Mouse (Mus musculus) monocyte, adult 5-6 weeks (primary cell): ENCODE results near the gene Dcdc2a. TPM values are rescaled to one million over a fixed set of nuclear protein-coding genes. Genes with fewer than 3 reads are reported as not detected.

Source experiments
- ATAC-seq: fragments of 153-309, 156-312 bp; replicated peaks from 2 replicates; pipeline ENCODE4 v1.8.0; 2017; ENCODE audit warnings: mild to moderate bottlenecking; ENCODE audit not compliant: low TSS enrichment, insufficient number of reproducible peaks, severe bottlenecking, poor library complexity, low FRiP score
- total RNA-seq: library from RNA; stranded (forward); fragments of 200-1000, 200-491, 200-594 nt; gene quantifications from 3 replicates; pipeline ENCODE4 v1.2.3, GENCODE M21; 2017

Dcdc2a gene
- total RNA-seq, 1 experiment from 2014 or later: not detected

DNA sequence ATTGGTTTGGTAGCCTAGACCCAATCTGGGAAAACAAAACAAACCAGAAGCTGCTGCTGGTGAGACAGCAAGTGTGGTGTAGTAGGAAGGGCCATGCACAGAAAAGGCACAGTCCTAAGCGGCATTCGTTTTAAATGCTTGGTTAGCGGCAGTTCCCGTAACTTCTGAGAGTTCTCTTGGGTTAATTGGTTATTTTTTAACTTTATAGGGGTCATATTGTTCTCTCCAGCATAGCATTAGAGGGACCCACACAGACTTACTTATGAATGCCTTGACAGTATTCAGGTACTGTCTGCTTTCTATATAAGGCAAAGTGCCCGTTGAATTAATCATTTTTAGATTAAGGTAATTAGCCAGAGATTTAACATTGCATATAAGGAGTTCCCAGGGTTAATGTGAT, 35.5 kb downstream of the Dcdc2a start:
- no peak for ATAC-seq

DNA sequence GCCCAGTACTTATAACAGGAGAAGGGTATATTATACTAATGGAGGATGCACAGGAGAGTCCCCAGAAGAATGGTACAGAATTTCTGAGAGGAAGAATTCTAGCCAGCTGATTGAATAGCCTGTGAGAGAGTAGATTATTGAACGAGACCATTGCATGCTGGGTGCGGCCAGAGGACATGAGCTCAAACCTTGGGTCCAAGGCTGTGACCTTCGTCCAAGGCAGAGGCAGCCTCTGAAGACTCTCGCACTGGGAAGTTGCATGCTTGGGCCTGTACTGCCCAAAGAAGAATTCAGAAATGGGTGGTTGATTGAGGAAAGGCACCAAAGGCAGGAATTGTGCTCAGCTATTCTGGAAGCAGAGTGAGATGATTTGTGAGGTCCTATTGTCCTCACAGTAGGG, 38.0 kb downstream of the Dcdc2a start:
- ATAC-seq: no peak

DNA sequence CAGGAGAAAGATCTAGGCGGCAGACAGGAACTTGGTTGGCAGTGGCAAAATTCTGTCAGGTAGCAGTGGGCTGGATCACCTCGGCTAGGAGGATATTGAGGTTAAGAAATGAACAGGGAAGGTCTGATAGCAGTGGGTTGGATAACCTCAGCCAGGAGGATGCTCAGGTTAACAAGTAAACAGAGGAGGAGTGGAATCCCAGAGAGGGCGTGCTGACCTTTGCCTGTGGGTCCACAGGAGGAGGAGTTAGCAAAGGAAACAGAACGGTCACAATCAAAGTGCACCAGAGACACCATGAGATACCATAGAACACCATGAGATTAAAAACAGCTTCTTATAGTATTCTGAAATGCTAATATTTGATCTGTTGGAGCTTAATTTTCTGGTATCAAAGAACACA, 38.6 kb downstream of the Dcdc2a start:
- no peak for ATAC-seq

DNA sequence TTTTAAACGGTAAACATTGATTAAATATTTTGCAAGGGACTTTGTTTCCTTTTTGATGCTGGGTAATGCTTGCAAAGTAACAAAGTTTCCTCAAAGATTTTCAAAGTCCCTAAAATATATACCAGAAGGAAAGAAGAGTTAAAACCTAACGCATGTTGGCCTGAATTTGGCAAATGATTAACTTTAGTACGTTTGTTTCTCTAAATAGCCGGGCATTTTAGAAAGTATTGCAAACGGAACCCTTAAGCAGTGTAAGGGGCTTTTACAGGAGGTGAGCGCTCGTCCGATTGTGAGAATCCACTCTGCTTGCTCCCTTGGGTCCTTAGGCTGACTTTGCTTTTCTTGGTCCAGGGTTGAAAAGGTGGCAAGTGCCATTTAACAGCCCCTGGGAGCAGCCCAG, 41.5 kb downstream of the Dcdc2a start:
- no peak for ATAC-seq

DNA sequence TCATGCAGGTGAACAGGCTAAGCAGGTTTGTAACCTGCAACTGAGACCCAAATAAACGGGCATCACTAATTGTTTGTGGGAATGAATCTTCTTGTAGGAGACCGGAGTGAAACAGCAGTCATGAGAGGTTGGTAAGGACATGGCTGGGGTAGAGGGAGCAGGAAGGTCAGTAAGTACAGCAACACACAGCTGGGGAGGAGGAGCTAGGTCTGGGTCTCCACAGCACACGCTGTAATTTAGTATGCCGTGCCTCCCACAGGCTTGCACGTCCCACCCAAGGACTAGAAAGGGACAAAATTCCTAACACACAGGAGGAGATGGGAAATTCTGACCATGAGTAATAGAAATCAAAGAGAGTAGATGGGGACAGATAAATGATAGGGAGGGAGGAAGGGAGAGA, 42.8 kb downstream of the Dcdc2a start:
- no peak for ATAC-seq

DNA sequence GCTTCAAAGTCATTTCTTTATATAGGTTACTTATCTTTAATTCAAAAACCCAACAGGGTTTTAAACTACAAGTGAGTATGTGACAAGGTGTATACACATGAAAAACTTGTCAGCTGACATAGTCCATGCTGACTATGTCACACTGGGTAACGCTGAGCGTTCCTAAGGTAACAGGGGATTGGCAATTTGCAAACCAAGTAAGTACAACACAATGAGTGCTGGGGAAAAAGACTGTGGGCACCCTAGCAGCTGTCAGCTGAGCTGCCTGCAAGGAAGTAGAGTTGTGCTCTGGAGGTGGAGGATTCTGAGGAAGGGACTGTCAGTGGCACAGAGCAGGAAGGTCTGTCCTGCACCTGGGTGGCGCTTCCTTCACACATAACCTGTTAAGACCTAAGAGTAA, 43.7 kb downstream of the Dcdc2a start:
- no peak for ATAC-seq

DNA sequence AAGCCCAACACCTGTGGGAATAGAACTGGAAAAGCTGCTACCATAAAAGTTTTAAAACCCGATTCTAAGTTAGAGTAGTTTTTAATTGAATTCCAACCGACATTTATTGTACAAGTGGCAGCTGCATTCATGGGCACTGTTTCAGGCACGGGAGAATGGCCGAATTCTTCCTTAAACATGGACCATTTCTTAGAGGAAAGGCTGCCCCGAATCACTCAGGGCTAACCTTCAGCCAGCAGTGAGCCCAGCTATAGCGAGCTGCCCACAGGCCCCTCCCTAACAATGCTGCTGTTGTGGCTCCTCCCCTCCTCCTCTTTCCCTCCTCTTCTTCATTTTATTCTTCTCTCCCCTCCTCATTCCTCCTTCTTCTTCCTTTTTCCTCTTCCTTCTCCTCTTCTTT, 44.8 kb downstream of the Dcdc2a start:
- no peak for ATAC-seq

DNA sequence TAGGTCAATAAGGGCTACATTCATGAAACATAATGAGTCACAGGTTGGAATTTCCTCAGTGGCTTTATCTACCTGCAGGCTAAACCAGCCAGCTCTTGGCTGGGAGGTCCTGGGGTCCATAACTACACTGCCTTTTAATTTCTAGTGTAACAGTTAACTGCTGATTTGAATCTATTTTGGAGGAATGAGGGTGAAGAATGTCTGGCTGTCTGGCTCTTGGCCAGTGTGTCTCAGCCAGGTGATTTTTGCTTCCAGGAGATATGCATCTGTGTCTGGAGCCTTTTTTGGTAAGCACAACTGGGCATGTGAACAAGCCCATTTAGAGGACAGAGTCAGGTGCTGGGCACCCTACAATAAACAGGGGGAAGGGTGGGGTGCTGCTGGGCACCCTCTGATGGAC, 49.9 kb downstream of the Dcdc2a start:
- no peak for ATAC-seq

DNA sequence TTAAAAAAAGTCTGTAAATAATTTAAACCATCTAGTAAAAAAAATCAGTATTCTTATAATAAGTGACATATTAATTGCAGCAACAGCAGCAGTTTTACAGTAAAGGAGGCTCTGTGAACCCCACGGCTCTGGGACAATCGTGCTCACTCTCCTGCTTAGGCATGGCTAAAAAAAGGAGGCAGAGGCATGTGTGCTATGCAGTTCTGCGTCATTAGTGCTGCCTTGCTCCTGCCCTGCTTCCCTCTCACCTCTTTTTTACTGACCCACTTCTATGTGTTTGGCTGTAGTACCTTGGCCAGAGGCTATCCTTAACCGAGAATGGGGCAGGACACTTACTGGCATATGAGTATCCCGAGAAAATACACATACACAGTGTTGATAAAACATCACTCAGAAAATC, 50.9 kb downstream of the Dcdc2a start:
- no peak for ATAC-seq

DNA sequence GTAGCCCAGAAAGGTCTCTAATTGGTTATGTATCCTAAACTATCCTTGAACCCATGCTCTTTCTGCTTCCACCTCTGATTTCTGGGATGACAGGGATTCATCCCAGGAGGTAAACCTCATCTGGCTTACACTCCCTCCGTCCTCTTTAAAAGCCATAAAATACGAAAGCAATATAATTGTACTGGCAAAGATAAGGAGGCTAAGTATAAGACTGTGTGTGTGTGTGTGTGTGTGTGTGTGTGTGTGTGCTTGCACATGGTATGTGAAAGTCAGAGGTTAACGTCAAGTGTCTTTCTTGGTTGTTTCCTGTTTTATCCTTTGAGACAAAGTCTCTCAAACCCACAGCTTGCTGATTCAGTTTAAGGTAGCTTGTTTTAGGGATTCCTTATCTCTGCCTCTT, 52.5 kb downstream of the Dcdc2a start:
- ATAC-seq: no peak

DNA sequence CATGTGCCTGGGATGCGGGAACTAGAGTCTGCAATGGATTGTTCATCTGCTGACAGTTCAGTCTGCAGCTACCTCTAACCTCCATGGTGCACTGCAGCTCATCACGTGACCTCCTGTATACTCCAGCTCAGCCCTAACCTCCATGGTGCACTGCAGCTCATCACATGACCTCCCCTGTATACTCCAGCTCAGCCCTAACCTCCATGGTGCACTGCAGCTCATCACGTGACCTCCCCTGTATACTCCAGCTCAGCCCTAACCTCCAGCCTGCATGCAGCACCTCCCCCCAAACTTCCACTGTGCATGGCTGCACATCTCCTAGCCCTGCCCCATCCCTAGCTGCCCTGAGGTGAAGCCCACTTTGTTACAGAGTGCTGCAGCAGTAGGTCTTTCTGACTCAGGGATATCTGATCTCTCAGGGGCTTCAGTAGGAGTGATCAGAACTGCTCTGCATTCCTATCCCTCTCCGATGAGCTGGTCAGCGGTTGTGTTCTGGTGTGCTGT, 54.8 kb downstream of the Dcdc2a start:
- ATAC-seq: no peak

DNA sequence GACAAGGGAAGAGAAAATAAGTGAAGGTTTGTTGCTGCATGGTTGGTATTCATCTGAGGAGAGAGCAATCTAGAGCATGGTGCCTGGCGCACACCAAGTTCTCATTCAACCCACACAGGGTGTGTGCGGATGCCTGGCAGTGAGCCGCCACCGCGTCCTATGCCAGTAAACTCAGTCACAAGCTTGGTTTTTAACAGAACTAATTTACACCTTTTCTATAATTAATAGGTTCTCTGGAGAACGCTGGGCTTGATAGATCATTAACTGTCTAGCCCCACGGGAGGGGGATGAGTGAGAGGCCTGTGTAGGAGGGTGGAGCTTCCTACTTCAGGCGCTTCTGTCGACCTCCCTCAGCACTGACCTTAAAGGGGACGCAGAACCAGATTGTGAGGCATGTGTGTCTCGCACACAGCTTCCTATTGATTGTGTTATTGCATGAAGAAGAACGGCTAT, 59.7 kb downstream of the Dcdc2a start:
- no peak for ATAC-seq

DNA sequence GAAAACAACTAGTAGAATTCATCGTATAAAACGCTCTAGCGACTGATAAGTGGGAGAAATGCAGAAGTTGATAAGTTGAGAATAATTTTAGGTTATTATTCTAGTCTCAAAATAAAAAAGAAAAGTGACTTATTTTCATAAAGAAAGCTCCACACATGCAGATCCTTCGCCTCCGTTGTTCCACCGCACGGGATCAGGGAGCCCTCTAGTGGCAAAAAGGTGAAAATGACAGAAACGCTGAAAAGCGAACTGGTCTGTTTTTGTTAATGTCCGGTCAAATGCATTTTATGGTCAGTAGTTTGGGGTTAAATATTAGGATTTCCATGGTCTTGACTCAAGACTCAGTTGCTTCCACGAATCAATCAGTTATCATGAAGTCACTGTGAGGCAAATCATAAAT, 60.2 kb downstream of the Dcdc2a start:
- ATAC-seq: no peak

DNA sequence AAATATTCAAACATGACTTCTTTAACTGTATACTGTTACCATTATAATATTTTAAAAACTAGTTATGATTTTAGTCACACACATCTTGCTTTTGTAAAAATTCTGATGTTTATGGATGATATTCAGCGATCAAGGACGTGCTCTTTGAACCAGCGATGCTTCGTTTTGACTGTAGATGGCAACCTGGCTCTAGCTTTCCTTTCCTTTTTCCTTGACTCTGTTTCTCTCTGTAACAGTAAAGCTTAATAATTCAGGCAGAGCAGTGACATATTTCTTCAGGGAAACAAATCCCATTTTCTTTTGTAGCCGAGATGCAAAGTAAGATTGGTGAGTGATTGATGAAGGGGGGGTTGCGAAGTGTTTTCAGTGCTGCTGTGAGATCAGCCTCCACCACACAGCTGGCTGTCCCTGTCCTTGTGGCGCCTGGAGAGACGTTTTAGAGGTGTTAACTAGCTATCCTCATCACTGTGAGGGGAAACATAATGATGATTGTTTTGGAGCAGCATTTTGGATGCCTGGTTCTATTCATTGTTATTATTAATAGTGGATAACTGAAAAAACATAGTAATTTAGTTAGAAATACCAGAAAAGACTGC, 67.0 kb downstream of the Dcdc2a start:
- ATAC-seq: no peak

DNA sequence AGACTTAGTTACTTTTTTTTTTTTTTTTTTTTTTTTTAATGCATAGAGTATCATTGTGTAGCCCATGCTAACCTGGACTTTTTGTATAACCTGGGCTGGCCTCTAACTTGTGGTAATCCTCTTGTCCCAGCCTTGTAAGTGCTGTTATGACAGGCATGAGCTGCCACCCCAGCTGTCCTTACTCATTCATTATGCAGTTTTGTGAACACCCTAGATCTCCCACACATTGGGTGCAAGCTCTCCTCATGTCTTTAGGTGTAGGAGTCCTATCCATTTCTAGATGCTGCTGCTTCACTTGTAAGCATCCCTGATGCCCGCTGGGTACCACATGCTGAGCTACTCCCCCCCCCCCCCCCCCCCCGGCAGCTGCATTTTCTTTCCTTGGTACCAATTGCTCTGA, 71.4 kb downstream of the Dcdc2a start:
- ATAC-seq: no peak

DNA sequence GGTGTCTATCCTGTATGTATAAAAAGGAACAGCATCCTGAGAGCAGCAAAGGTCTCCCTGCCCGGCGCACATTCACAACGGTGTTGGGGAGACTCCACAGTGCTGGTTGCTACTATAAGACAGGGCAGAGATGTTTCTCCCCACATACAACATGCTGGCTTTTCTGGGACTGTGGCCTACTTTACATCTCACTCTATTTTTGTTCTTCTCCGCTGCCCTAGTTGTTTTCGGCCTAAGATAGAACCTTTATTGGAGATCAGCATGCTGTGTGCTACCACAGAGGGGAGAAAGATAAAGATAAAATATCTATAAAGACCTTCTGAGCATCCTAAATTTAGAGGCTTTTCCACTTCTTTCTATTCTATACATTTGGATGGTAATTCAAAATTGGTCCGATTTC, 72.0 kb downstream of the Dcdc2a start:
- ATAC-seq: no peak

DNA sequence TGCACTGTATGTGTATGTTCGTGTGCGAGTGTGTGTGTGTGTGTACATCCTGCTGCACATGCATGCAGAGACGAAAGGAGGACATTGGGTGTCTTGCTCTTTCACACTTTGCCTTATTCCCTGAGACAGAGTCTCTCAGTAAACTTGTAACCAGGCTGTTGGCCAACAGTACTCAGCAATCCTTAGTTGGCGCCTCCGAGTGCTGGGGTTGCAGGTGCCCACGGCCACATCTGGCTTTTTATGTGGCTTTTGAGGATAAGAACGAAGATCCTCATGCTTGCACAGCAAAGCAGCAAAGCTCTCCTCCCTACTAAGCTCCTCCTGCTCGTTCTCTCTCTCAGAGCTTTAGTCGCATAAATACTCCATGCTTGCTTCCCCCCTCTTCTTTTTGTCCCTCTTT, 73.0 kb downstream of the Dcdc2a start:
- no peak for ATAC-seq

DNA sequence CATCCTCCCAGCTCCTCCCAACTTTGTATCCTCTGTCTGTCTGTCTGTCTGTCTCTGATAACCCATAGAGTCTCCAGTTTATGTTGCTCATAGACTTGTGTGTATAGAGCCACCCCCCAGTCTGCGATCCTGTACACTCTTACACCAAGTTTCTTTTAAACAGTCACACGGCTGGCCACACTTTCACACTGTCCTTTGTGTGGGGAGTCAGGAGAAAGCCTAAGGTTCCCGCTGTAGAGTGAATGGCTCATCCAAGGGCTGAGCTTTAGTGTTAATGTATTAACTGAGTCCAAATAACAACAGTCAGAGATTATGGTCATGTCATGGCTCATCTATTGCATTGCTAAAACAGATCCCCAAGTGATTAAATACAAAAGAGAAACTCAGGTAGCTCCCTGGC, 87.3 kb downstream of the Dcdc2a start:
- no peak for ATAC-seq

DNA sequence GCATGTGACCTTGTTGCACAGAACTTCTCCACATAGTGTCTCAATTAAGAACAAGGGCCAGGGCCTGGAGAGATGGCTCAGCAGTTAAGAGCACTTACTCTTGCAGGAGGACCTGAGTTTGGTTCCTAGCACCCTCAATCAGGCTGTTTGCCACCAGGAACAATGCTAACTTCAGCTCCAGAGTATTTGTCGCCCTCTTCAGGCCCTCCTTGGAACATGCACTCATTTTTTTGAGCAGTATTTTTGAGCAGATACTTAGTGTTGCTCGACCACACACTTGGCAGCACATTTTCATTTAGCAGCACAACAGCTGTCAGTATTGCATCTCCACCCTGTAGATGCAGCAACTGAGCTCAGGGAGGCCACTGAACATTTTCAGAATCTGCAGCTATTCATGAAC, 88.3 kb downstream of the Dcdc2a start:
- ATAC-seq: no peak

DNA sequence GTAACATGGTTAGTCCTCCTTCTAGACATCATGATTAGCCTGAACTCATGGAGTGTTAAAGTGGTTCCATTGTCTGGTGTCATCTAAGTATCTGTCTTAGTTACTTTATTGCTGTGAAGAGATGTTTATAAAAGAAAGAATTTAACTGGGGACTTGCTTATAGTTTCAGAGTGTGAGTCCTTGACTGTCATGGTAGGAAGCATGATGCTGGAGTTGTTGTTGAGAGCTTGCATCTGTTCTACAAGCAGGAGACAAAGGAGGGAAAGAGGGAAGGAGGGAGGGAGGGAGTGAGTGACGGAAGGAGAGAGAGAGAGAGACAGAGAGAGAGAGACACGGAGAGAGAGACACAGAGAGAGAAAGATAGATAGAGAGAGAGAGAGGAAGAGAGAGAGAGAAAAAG, 90.4 kb downstream of the Dcdc2a start:
- ATAC-seq: no peak

DNA sequence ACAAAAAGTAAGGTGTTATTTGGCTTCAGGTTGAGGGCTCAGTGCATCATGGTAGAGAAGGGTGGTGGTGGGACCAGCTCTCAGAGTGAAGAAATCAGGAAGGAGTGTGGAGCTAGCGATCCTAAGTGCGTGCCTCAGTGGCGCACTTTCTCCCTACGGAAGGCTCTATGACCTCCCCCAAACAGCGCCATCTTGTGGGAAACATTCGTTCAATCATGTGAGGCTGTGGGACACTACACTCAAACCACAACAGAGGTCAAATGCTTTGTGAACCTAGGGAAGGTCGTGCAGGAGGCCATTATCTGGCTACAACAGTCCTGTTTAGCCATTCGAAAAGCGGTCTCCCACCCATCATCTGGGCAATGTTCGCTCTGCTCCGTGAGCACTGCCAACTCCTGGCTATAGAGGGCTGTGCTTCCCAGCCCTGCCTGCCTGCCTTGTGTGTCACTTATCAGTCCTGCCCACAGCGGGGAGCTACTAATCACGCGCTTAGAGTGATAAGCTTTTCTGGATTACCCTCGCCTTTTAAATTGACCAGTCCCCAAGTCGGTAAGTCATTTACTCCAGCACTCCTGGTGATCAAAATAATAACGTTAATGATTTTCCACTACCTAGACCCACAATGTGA, 94.5 kb downstream of the Dcdc2a start:
- no peak for ATAC-seq
